Mouse (Mus musculus): ENCODE data around the gene Myoz1. TPM values are rescaled to one million over a fixed set of nuclear protein-coding genes. Genes with fewer than 3 reads are reported as not detected.

Gene Myoz1
- polyA plus RNA-seq, 1 experiment from 2014 or later, result 0.85 TPM

- 93% methylated on average over 1 of the region's 1 CpGs for WGBS
These were observed 55.1 kb downstream of the Myoz1 start for GRCm38 (mm10) chr14:20601287-20601686.

DNA sequence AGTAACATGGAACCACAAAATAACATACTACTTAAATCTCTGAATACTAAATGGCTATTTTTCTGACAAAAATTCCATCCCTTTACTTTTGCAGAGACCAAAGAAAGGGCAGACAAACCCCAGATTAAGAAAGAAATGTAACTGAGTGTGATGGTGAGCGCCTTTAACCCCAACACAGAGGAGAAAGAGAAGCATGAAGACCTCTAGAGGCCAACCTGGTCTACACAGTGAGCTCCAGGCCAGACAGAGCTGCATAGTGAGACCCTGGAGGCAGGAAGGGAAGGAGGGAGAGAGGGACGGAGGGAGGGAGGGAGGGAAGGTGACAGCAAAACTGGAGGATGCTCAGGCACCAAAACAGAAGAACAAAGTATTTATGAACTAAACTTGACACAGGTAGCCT, 56.1 kb downstream of the Myoz1 start:
- DNase-seq (ENCODE audit: low spot score), result no peak
- Histone ChIP-seq H3K27ac (replicated peaks; ENCODE audit: low read depth, low read length) (no peak overlapping the region), H3K4me3 (ENCODE audit: low read depth, low read length) (no peak overlapping the region), H3K4me1 (ENCODE audit: control insufficient read depth, insufficient read depth, low read length) (no peaks in the 10 kb centered on the region), H3K9me3 (ENCODE audit: control insufficient read depth, low read length) (no peaks in the 10 kb centered on the region), H3K27me3 (ENCODE audit: control insufficient read depth, insufficient read depth, low read length) (no peaks in the 10 kb centered on the region), H3K4me2 (ENCODE audit: low read depth, severe bottlenecking) (no peak overlapping the region), H3K36me3 (ENCODE audit: control insufficient read depth, insufficient read depth, low read length) (no peaks in the 10 kb centered on the region), H3K9ac (ENCODE audit: low read length) (no peak overlapping the region)
- ATAC-seq (ENCODE audit: insufficient number of reproducible peaks, low FRiP score, low TSS enrichment, low read depth), result no peak
- 78% methylated on average over 2 of the region's 2 CpGs for WGBS

More at GRCm38 (mm10) chr14:20601287-20601686, 55.1 kb downstream of the Myoz1 start:
- H3K9me3 ChIP-seq (ENCODE audit: control insufficient read depth, low read length), result no peaks in the 10 kb centered on the region
- H3K4me2 ChIP-seq (ENCODE audit: low read depth, severe bottlenecking), result no peak overlapping the region
- no peaks in the 10 kb centered on the region for H3K36me3 ChIP-seq (ENCODE audit: control insufficient read depth, insufficient read depth, low read length)
- DNase-seq (ENCODE audit: low spot score), result no peak
- ATAC-seq (ENCODE audit: insufficient number of reproducible peaks, low FRiP score, low TSS enrichment, low read depth), result no peak
- H3K27me3 ChIP-seq (ENCODE audit: control insufficient read depth, insufficient read depth, low read length), result no peaks in the 10 kb centered on the region
- H3K9ac ChIP-seq (ENCODE audit: low read length), result no peak overlapping the region
- H3K4me3 ChIP-seq (ENCODE audit: low read depth, low read length), result no peak overlapping the region
- H3K27ac ChIP-seq (replicated peaks; ENCODE audit: low read depth, low read length), result no peak overlapping the region
- no peaks in the 10 kb centered on the region for H3K4me1 ChIP-seq (ENCODE audit: control insufficient read depth, insufficient read depth, low read length)

DNA sequence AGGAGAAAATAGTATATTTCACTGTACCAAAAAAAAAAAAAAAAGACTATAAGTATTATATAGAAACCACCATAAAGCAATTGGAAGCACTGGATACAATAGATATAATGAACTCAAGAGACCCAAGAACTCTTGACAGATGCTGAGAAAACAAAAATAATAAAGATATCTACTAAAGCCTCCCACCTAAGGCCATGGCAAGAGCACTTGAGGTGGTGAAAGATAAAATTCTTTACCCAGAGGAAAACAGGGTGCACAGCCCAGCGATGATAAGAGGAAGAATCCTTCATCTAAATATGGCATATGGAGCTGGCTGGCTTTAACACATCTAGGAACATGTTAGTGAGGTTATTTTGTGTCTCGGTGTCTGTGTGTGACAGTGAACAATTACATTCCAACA, 56.8 kb downstream of the Myoz1 start:
- H3K9me3 ChIP-seq (ENCODE audit: control insufficient read depth, low read length), result no peaks in the 10 kb centered on the region
- no peak for DNase-seq (ENCODE audit: low spot score)
- no peak overlapping the region for H3K9ac ChIP-seq (ENCODE audit: low read length)
- no peaks in the 10 kb centered on the region for H3K36me3 ChIP-seq (ENCODE audit: control insufficient read depth, insufficient read depth, low read length)
- H3K27ac ChIP-seq (replicated peaks; ENCODE audit: low read depth, low read length), result no peak overlapping the region
- no peaks in the 10 kb centered on the region for H3K4me1 ChIP-seq (ENCODE audit: control insufficient read depth, insufficient read depth, low read length)
- 90% methylated on average over 2 of the region's 2 CpGs for WGBS
- H3K4me3 ChIP-seq (ENCODE audit: low read depth, low read length), result no peak overlapping the region
- no peak for ATAC-seq (ENCODE audit: insufficient number of reproducible peaks, low FRiP score, low TSS enrichment, low read depth)
- H3K27me3 ChIP-seq (ENCODE audit: control insufficient read depth, insufficient read depth, low read length), result no peaks in the 10 kb centered on the region
- H3K4me2 ChIP-seq (ENCODE audit: low read depth, severe bottlenecking), result no peak overlapping the region

Small RNA genes lying within 50 kb of the gene (microRNA-seq; reads per million reads assigned to microRNA genes)
- gene Mir6946, result 2.1 reads per million

Other genes starting within 250 kb of the Myoz1 start
- 0.18 and 0.23 TPM in 2 replicates for gene Cfap70, start 204.3 kb downstream of the Myoz1 start, polyA plus RNA-seq (2014; fragmentation: Nextera tagmentation; extraction: Ambion mirVana)
- 25.1 and 26.2 TPM in 2 replicates for gene Anxa7, start 176.4 kb downstream of the Myoz1 start, polyA plus RNA-seq (2014; fragmentation: Nextera tagmentation; extraction: Ambion mirVana)
- 1.7 and 1.8 TPM in 2 replicates for gene Mss51, start 159.6 kb downstream of the Myoz1 start, polyA plus RNA-seq (2014; fragmentation: Nextera tagmentation; extraction: Ambion mirVana)
- gene Ppp3cb, start 110.0 kb downstream of the Myoz1 start, polyA plus RNA-seq (2014; fragmentation: Nextera tagmentation; extraction: Ambion mirVana), result 55.8 and 56.9 TPM in 2 replicates
- gene Usp54, start 15.5 kb downstream of the Myoz1 start, polyA plus RNA-seq (2014; fragmentation: Nextera tagmentation; extraction: Ambion mirVana), result 14.5 and 17.0 TPM in 2 replicates
- 4.5 and 4.8 TPM in 2 replicates for gene Synpo2l, start 11.8 kb upstream of the Myoz1 start, polyA plus RNA-seq (2014; fragmentation: Nextera tagmentation; extraction: Ambion mirVana)
- gene Sec24c, start 17.8 kb upstream of the Myoz1 start, polyA plus RNA-seq (2014; fragmentation: Nextera tagmentation; extraction: Ambion mirVana), result 81.7 and 95.0 TPM in 2 replicates
- 18.3 and 18.8 TPM in 2 replicates for gene Fut11, start 38.4 kb upstream of the Myoz1 start, polyA plus RNA-seq (2014; fragmentation: Nextera tagmentation; extraction: Ambion mirVana)
- 254 and 255 TPM in 2 replicates for gene Chchd1, start 46.5 kb upstream of the Myoz1 start, polyA plus RNA-seq (2014; fragmentation: Nextera tagmentation; extraction: Ambion mirVana)
- 27.2 and 28.0 TPM in 2 replicates for gene Zswim8, start 51.0 kb upstream of the Myoz1 start, polyA plus RNA-seq (2014; fragmentation: Nextera tagmentation; extraction: Ambion mirVana)
- gene Ndst2, start 78.0 kb upstream of the Myoz1 start, polyA plus RNA-seq (2014; fragmentation: Nextera tagmentation; extraction: Ambion mirVana), result 25.6 and 33.4 TPM in 2 replicates
- gene Camk2g, start 137.5 kb upstream of the Myoz1 start, polyA plus RNA-seq (2014; fragmentation: Nextera tagmentation; extraction: Ambion mirVana), result 57.9 and 60.2 TPM in 2 replicates
- 0.69 and 1.0 TPM in 2 replicates for gene Plau, start 180.1 kb upstream of the Myoz1 start, polyA plus RNA-seq (2014; fragmentation: Nextera tagmentation; extraction: Ambion mirVana)

Measured in limb, embryonic 11.5 days (tissue).